8 mouse cellular contexts compared by ENCODE assay signal in genomic region chr5:110107581-110108304, GRCm38 (mm10). TPM values are rescaled to one million over a fixed set of nuclear protein-coding genes. Genes with fewer than 3 reads are reported as not detected.
DNase-seq lines count a peak whose midpoint lies in the region; ATAC-seq lines count a peak whose summit lies in the region.

TSS of gene Gtpbp6 (minus strand) at chr5:110108197.

- H3K27ac ChIP-seq in lung, embryonic 16.5 days (ENCODE audit: low read length), result peak within 1 kb of the TSS; percentile 99

- under 1% methylated on average over 69 of the region's 71 CpGs for WGBS in lung, embryonic 16.5 days

- peak within 1 kb of the TSS; percentile 74 for H3K4me3 ChIP-seq in lung, embryonic 16.5 days (ENCODE audit: low read length)

- no peaks in the 10 kb centered on the region for H3K27me3 ChIP-seq in lung, embryonic 16.5 days (ENCODE audit: control insufficient read depth, insufficient read depth, low read depth, low read length)

- DNase-seq in MEL-GATA-1-ER (ENCODE audit: extremely low read depth, low read depth), result peak; percentile 93
- peak; percentile 92 for DNase-seq in cerebellum, adult 8-10 months
- DNase-seq in forelimb bud, embryonic 11.5 days (ENCODE audit: low read depth, low spot score), result peak; percentile 96
- DNase-seq in layer of hippocampus, adult 9-10 months (ENCODE audit: low spot score), result peak; percentile 83
- DNase-seq in ovary, postnatal 10 days (ENCODE audit: low spot score), result peak; percentile 82
- peak; percentile 95 to 96 for DNase-seq in thymus, postnatal 10 days (ENCODE audit: low spot score in 2 of 2)

- peaks cover 7% of the 10 kb centered on the region; the same call in 1 of the 2 replicates for H3K9me3 ChIP-seq in lung, embryonic 16.5 days (ENCODE audit: control insufficient read depth, low read length)

- H3K4me1 ChIP-seq in lung, embryonic 16.5 days (replicated peaks; ENCODE audit: control insufficient read depth, insufficient read depth, low read length), result peaks cover 13% of the 10 kb centered on the region

- peak within 1 kb of the TSS; percentile 67 for H3K4me2 ChIP-seq in lung, embryonic 16.5 days (ENCODE audit: low read depth, low read length)

- ATAC-seq in hematopoietic stem cell, adult 5-6 weeks (replicated peaks in 1 of 2; ENCODE audit: insufficient read depth in 1 of 2, low FRiP score in 2 of 2, low TSS enrichment in 1 of 2, low read depth in 1 of 2, poor library complexity in 2 of 2, severe bottlenecking in 2 of 2), result peak; percentile 76 to 86
- ATAC-seq in lung, embryonic 16.5 days (ENCODE audit: low read depth), result peak; percentile 88

- peaks cover 37% of the 10 kb centered on the region for H3K36me3 ChIP-seq in lung, embryonic 16.5 days (ENCODE audit: control insufficient read depth, insufficient read depth, low read length)

- peak within 1 kb of the TSS; percentile 92 for H3K9ac ChIP-seq in lung, embryonic 16.5 days (ENCODE audit: low read length)

RNA-seq across cellular contexts. Expression of gene Gtpbp6, which starts in this region (rescaled TPM):
- 21.9 and 26.9 TPM in 2 replicates for total RNA-seq in hematopoietic stem cell, adult 5-6 weeks (2017)
- 34.6 and 34.8 TPM in 2 replicates for polyA plus RNA-seq in lung, embryonic 16.5 days (2015; fragmentation: Nextera tagmentation; extraction: Ambion mirVana)

Comparison
In these comparisons a context has a peak if more than half of its experiments do, and no peak if none do; other contexts are left out.
1. Peak in every context shown above with its lines: DNase-seq, ATAC-seq, H3K4me3 ChIP-seq and H3K27ac ChIP-seq.